Mouse (Mus musculus) monocyte, adult 59 days (primary cell): ENCODE data around the gene Gm9789. TPM values are rescaled to one million over a fixed set of nuclear protein-coding genes. Genes with fewer than 3 reads are reported as not detected.

ENCODE experiments used
- total RNA-seq, 2 experiments: library from RNA; stranded (reverse); gene quantifications; one replicate each; pipeline ENCODE4 v1.2.4; 2023

Gene Gm9789
- not detected for total RNA-seq

DNA sequence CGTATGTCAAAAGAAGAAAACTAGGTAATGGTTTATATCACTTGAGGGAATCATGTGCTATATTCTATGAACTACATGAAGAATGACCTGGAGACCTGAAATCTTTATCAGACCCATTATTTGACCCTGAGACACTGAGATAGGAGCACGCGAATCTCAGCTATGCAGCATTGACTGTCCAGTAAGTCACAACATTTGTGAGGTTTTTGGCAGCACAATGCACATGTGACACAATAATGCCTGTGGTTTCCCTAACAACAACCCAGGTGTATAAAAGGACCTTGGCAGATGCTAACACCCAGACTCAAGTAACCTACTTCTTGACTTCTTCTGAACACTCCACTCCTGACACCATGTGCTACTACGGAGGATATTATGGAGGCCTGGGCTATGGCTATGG lies at the start of gene Gm9789:
Gene Gm9789, plus strand, starts transcription at position 301 of the 400 bp plus-strand sequence.

DNA sequence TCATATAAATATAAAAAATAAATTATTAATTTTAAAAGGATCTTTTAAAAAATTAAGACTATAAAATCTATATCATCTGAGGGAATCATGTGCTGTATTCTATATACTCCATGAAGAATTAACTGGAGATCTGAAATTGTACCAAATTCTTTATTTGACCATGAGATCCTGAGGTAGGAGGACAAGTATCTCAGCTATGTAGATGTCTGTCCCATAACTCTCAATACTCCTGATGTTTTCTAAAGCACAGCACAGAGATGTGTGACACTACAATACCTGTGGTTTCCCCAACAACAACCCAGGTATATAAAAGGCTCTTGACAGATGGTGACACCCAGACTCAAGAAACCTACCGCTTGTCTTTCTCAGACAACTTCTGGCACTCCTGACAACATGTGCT lies 17.2 kb upstream of the Gm9789 start, which contains the start of gene Gm6358:
Gene Gm6358, plus strand, starts transcription at position 301 of the 400 bp plus-strand sequence.

DNA sequence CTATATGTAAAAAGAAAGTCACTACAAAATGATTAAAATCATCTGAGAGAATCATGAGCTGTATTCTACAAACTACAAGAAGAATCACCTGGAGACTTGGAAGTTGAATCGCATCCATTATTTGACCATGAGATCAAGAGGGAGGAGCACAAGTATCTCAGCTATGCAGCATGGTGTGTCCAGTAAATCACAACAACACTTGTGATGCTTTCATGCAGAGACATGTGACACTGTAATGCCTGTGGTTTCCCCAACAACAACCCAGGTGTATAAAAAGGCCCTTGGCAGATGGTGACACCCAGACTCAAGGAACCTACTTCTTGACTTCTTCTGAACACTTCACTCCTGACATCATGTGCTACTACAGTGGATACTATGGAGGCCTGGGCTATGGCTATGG lies 7.0 kb upstream of the Gm9789 start, which contains the start of gene Gm10061:
Gene Gm10061, plus strand, starts transcription at position 301 of the 400 bp plus-strand sequence.

DNA sequence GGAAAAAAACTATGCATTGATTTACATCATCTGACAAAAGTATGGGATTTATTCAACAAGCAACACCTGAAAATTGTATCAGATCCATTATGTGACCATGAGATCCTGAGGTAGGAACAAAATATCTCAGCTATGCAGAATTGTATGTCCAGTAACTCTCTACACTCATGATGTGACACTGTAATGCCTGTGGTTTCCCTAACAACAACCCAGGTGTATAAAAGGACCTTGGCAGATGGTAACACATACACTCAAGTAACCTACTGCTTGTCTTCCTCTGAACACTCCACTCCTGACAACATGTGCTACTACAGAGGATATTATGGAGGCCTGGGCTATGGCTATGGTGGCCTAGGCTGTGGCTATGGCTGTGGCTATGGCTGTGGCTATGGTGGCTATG lies 11.4 kb downstream of the Gm9789 start, which contains the start of gene Gm7735:
Gene Gm7735, plus strand, starts transcription at position 301 of the 400 bp plus-strand sequence.

DNA sequence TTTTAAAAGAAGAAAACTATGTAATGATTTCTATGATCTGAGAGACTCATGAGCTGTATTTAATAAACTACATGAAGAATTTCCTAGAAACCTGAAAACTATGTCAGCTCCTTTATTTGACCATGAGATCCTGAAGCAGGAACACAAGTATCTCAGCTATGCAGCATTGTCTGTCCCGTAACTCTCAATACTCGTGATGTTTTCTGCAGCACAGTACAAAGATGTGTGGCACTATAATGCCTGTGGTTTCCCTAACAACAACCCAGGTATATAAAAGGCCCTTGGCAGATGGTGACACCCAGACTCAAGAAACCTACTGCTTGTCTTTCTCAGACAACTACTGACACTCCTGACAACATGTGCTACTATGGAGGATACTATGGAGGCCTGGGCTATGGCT lies 16.7 kb downstream of the Gm9789 start, which contains the start of gene 1110057P08Rik:
Gene 1110057P08Rik, plus strand, starts transcription at position 301 of the 400 bp plus-strand sequence.

DNA sequence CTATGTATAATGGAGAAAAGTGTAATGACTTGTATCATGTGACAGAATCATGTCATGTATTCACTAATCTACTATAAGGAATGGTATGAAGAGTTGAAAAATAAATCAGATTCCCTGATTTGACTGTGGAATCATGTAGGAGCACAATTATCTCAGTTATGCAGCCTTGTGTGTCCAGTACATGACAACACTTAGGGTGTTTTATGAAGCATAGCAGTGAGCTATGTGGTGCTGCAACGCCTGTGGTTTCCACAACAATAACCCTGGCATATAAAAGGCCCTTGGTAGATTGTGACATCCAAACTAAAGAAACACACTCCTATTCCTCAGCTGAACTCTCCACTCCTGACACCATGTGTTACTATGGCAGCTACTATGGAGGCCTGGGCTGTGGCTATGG lies 47.8 kb downstream of the Gm9789 start, which contains the start of gene Krtap20-2:
Gene Krtap20-2, plus strand, starts transcription at position 301 of the 400 bp plus-strand sequence.

Other genes with a start within 250 kb of the Gm9789 start
- not detected for gene Krtap19-9b, start 225.7 kb upstream of the Gm9789 start, total RNA-seq
- gene Krtap16-3, start 195.1 kb upstream of the Gm9789 start, total RNA-seq, result not detected
- not detected for gene Krtap22-2, start 147.2 kb upstream of the Gm9789 start, total RNA-seq
- not detected for gene Gm10229, start 142.7 kb upstream of the Gm9789 start, total RNA-seq
- not detected for gene Krtap6-1, start 126.3 kb upstream of the Gm9789 start, total RNA-seq
- gene Gm10228, start 116.5 kb upstream of the Gm9789 start, total RNA-seq, result not detected
- gene Krtap6-5, start 110.1 kb upstream of the Gm9789 start, total RNA-seq, result not detected
- not detected for gene 1110025L11Rik, start 94.0 kb upstream of the Gm9789 start, total RNA-seq
- not detected for gene Krtap6-3, start 73.9 kb upstream of the Gm9789 start, total RNA-seq
- gene Gm6358, start 17.1 kb upstream of the Gm9789 start, total RNA-seq, result not detected
- gene Gm10061, start 6.9 kb upstream of the Gm9789 start, total RNA-seq, result not detected
- not detected for gene Gm7735, start 11.5 kb downstream of the Gm9789 start, total RNA-seq
- not detected for gene 1110057P08Rik, start 16.8 kb downstream of the Gm9789 start, total RNA-seq
- gene Krtap20-2, start 47.9 kb downstream of the Gm9789 start, total RNA-seq, result not detected
- gene Krtap21-1, start 245.9 kb downstream of the Gm9789 start, total RNA-seq, result not detected